8 mouse cellular contexts compared by ENCODE assay signal in the genomic region with DNA sequence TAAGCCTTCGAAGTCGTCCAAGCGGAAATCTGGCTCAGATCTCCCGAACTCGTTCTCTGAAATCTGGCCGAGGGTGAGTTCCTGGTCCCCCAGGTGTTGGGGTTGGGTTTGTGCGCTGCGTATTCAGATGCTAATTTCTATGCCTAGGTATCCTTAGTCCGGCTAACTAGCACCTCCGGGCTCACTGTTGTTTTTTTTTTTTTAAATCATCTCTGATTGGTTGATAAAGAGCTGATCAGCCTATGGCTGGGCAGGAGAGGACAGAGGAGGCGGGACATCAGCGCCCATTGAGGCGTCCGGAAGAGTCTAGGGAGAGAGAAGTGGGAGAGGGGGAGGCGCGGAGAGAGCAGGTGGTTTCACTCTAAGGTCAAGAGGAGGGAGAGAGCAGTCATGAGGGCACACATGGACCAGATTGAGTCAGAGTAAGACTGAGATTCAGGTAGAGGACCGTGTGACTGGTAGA. TPM values are rescaled to one million over a fixed set of nuclear protein-coding genes. Genes with fewer than 3 reads are reported as not detected.
DNase-seq lines count a peak whose midpoint lies in the region; ATAC-seq lines count a peak whose summit lies in the region.

No protein-coding gene starts in this region.

- WGBS in limb, embryonic 11.5 days = under 1% methylated on average over 17 of the region's 17 CpGs
- WGBS in midbrain, embryonic 11.5 days = under 1% methylated on average over 17 of the region's 17 CpGs
- WGBS in stomach, embryonic 16.5 days = 0% methylated on average over 17 of the region's 17 CpGs

- peaks cover 7% of the 10 kb centered on the region for H3K4me1 ChIP-seq in limb, embryonic 11.5 days (ENCODE audit: control insufficient read depth, insufficient read depth, low read length)
- H3K4me1 ChIP-seq in midbrain, embryonic 11.5 days (ENCODE audit: control insufficient read depth, insufficient read depth, low read length) = peaks cover 12% of the 10 kb centered on the region
- H3K4me1 ChIP-seq in stomach, embryonic 16.5 days (ENCODE audit: control insufficient read depth, insufficient read depth, low read length) = peaks cover 16% of the 10 kb centered on the region

- peak overlapping the region; percentile 95 for H3K4me2 ChIP-seq in limb, embryonic 11.5 days (ENCODE audit: low read depth, severe bottlenecking)
- H3K4me2 ChIP-seq in midbrain, embryonic 11.5 days = peak overlapping the region; percentile 80
- peak overlapping the region; percentile 69 for H3K4me2 ChIP-seq in stomach, embryonic 16.5 days (ENCODE audit: low read depth, low read length)

- peaks cover 15% of the 10 kb centered on the region for H3K36me3 ChIP-seq in limb, embryonic 11.5 days (ENCODE audit: control insufficient read depth, insufficient read depth, low read length)
- H3K36me3 ChIP-seq in midbrain, embryonic 11.5 days (ENCODE audit: control insufficient read depth, insufficient read depth, low read length) = peaks cover 13% of the 10 kb centered on the region
- peaks cover 4% of the 10 kb centered on the region; the same call in 1 of the 2 replicates for H3K36me3 ChIP-seq in stomach, embryonic 16.5 days (ENCODE audit: control insufficient read depth, insufficient read depth, low read length)

- H3K27ac ChIP-seq in limb, embryonic 11.5 days (replicated peaks; ENCODE audit: low read depth, low read length) = no peak overlapping the region
- no peak overlapping the region; the same call in 1 of the 2 replicates for H3K27ac ChIP-seq in midbrain, embryonic 11.5 days (ENCODE audit: low read depth, low read length)
- H3K27ac ChIP-seq in stomach, embryonic 16.5 days (ENCODE audit: low read length) = peak overlapping the region; percentile 64

- peak overlapping the region; percentile 81 for H3K4me3 ChIP-seq in limb, embryonic 11.5 days (ENCODE audit: low read depth, low read length)
- H3K4me3 ChIP-seq in midbrain, embryonic 11.5 days (ENCODE audit: low read depth, low read length) = peak overlapping the region; percentile 80
- H3K4me3 ChIP-seq in stomach, embryonic 16.5 days (replicated peaks; ENCODE audit: low read length) = peak overlapping the region; percentile 78

- peak overlapping the region; percentile 76 for H3K9ac ChIP-seq in limb, embryonic 11.5 days (ENCODE audit: low read length)
- H3K9ac ChIP-seq in midbrain, embryonic 11.5 days (ENCODE audit: low read length) = peak overlapping the region; percentile 70
- peak overlapping the region; percentile 77 for H3K9ac ChIP-seq in stomach, embryonic 16.5 days (ENCODE audit: low read length)

- no peaks in the 10 kb centered on the region for H3K9me3 ChIP-seq in limb, embryonic 11.5 days (ENCODE audit: control insufficient read depth, low read length)
- no peaks in the 10 kb centered on the region for H3K9me3 ChIP-seq in midbrain, embryonic 11.5 days (ENCODE audit: control insufficient read depth, low read length)
- no peaks in the 10 kb centered on the region for H3K9me3 ChIP-seq in stomach, embryonic 16.5 days (replicated peaks; ENCODE audit: control insufficient read depth, low read length)

- peak; percentile 52 for DNase-seq in ovary, postnatal 36 days (ENCODE audit: low spot score)
- DNase-seq in ovary, postnatal 10 days (ENCODE audit: low spot score) = no peak
- DNase-seq in embryo, embryonic 11 days = peak; percentile 87
- DNase-seq in heart, postnatal 4 days = peak; percentile 58
- peak; percentile 81 for DNase-seq in limb, embryonic 11.5 days (ENCODE audit: low spot score)
- peak; percentile 94 for DNase-seq in midbrain, embryonic 11.5 days (ENCODE audit: low spot score, missing footprints)

- ATAC-seq in limb, embryonic 11.5 days (ENCODE audit: insufficient number of reproducible peaks, low FRiP score, low TSS enrichment, low read depth) = peak; percentile 76
- peak; percentile 81 for ATAC-seq in midbrain, embryonic 11.5 days (ENCODE audit: low FRiP score)
- peak; percentile 70 for ATAC-seq in stomach, embryonic 16.5 days (ENCODE audit: insufficient read depth, low FRiP score)
- ATAC-seq in cerebellum, adult (ENCODE audit: insufficient number of reproducible peaks, low FRiP score, low TSS enrichment) = no peak

- H3K27me3 ChIP-seq in limb, embryonic 11.5 days (ENCODE audit: control insufficient read depth, insufficient read depth, low read length) = no peaks in the 10 kb centered on the region
- no peaks in the 10 kb centered on the region for H3K27me3 ChIP-seq in midbrain, embryonic 11.5 days (ENCODE audit: control insufficient read depth, insufficient read depth, low read length)
- no peaks in the 10 kb centered on the region for H3K27me3 ChIP-seq in stomach, embryonic 16.5 days (ENCODE audit: control insufficient read depth, insufficient read depth, low read length)

RNA-seq across cellular contexts. Expression of a gene that starts 0.7 kb away (rescaled TPM):
- 10 to 100 TPM; 12.8 to 14.8 TPM for total RNA-seq in heart, postnatal 4 days (2021)
- polyA plus RNA-seq in limb, embryonic 11.5 days (2014; fragmentation: Nextera tagmentation; extraction: Ambion mirVana) = 60.5 and 63.8 TPM in 2 replicates
- 61.2 and 66.3 TPM in 2 replicates for polyA plus RNA-seq in midbrain, embryonic 11.5 days (2014; fragmentation: Nextera tagmentation; extraction: Ambion mirVana)
- polyA plus RNA-seq in stomach, embryonic 16.5 days (2015; fragmentation: Nextera tagmentation; extraction: Ambion mirVana) = 29.9 and 31.0 TPM in 2 replicates

RNA-seq across cellular contexts. Expression of a gene that starts 0.7 kb away (rescaled TPM):
- 10 to 100 TPM; 25.8 to 28.3 TPM for total RNA-seq in heart, postnatal 4 days (2021)
- polyA plus RNA-seq in limb, embryonic 11.5 days (2014; fragmentation: Nextera tagmentation; extraction: Ambion mirVana) = 73.5 and 82.1 TPM in 2 replicates
- 63.4 and 63.5 TPM in 2 replicates for polyA plus RNA-seq in midbrain, embryonic 11.5 days (2014; fragmentation: Nextera tagmentation; extraction: Ambion mirVana)
- polyA plus RNA-seq in stomach, embryonic 16.5 days (2015; fragmentation: Nextera tagmentation; extraction: Ambion mirVana) = 62.7 and 70.3 TPM in 2 replicates

RNA-seq across cellular contexts. Expression of a gene that starts 3.4 kb away (rescaled TPM):
- total RNA-seq in heart, postnatal 4 days (2021) = under 1 TPM in 1 of 2 experiments, not detected in 1; 0.41 TPM
- 2.1 and 2.9 TPM in 2 replicates for polyA plus RNA-seq in limb, embryonic 11.5 days (2014; fragmentation: Nextera tagmentation; extraction: Ambion mirVana)
- 2.0 and 2.2 TPM in 2 replicates for polyA plus RNA-seq in midbrain, embryonic 11.5 days (2014; fragmentation: Nextera tagmentation; extraction: Ambion mirVana)
- 0.71 and 1.3 TPM in 2 replicates for polyA plus RNA-seq in stomach, embryonic 16.5 days (2015; fragmentation: Nextera tagmentation; extraction: Ambion mirVana)

RNA-seq across cellular contexts. Expression of a gene that starts 5.6 kb away (rescaled TPM):
- not detected for total RNA-seq in heart, postnatal 4 days (2021)
- not detected in 2 replicates for polyA plus RNA-seq in limb, embryonic 11.5 days (2014; fragmentation: Nextera tagmentation; extraction: Ambion mirVana)
- not detected in 2 replicates for polyA plus RNA-seq in midbrain, embryonic 11.5 days (2014; fragmentation: Nextera tagmentation; extraction: Ambion mirVana)
- not detected in 2 replicates for polyA plus RNA-seq in stomach, embryonic 16.5 days (2015; fragmentation: Nextera tagmentation; extraction: Ambion mirVana)

RNA-seq across cellular contexts. Expression of a gene that starts 8.4 kb away (rescaled TPM):
- 10 to 100 TPM; 38.0 to 40.0 TPM for total RNA-seq in heart, postnatal 4 days (2021)
- polyA plus RNA-seq in limb, embryonic 11.5 days (2014; fragmentation: Nextera tagmentation; extraction: Ambion mirVana) = 50.7 and 52.1 TPM in 2 replicates
- polyA plus RNA-seq in midbrain, embryonic 11.5 days (2014; fragmentation: Nextera tagmentation; extraction: Ambion mirVana) = 37.4 and 48.3 TPM in 2 replicates
- 61.8 and 69.0 TPM in 2 replicates for polyA plus RNA-seq in stomach, embryonic 16.5 days (2015; fragmentation: Nextera tagmentation; extraction: Ambion mirVana)
